Mouse (Mus musculus): Measurements from ENCODE around the gene Taok1. TPM values are rescaled to one million over a fixed set of nuclear protein-coding genes. Genes with fewer than 3 reads are reported as not detected.

Gene Taok1
- polyA plus RNA-seq, 1 experiment from 2014 or later = 3.6 TPM

DNA sequence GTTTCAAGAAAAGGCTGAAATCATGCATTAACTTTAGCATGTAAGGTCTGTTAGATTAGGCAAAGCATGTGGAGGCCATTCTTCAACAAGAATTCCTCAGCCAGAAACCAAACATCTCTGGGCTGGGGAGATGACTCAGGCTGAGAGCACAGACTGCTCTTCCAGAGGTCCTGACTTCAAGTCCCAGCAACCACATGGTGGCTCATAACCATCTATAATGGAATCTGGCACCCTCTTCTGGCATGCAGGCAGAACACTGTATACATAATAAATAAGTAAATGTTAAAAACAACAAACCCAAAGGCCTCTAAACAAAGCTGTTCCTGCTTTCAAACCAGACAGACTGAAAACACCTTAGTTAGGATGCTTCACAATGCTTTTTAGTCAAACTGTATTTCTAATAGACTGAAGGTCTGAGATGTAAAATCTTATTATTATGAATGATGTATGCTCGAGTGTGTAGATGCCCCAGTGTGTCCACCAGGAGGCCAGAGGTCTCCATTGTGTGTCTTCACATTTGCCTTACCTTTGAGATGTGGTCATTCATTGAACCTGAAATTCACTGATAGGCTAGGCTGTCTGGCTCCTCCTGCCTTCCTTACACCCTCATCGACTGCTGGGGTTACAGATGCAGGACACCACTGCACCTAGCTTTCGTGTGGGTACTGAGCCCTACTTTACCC lies 81.7 kb downstream of the Taok1 start:
- WGBS (ENCODE audit: insufficient replicate concordance) = 66% methylated on average over 3 of the region's 3 CpGs
- no peak overlapping the region for H3K27ac ChIP-seq (ENCODE audit: low read length)
- H3K4me3 ChIP-seq (ENCODE audit: low read depth, low read length) = no peak overlapping the region
- H3K36me3 ChIP-seq (ENCODE audit: control insufficient read depth, insufficient read depth) = no peaks in the 10 kb centered on the region
- H3K9me3 ChIP-seq (replicated peaks; ENCODE audit: control insufficient read depth, low read length) = no peaks in the 10 kb centered on the region
- no peak for ATAC-seq (ENCODE audit: low read depth)
- no peaks in the 10 kb centered on the region for H3K27me3 ChIP-seq (ENCODE audit: control insufficient read depth, insufficient read depth, low read depth, low read length)
- H3K4me1 ChIP-seq (ENCODE audit: control insufficient read depth, low read depth, low read length) = peaks cover 2% of the 10 kb centered on the region; the same call in 1 of the 2 replicates
- no peak overlapping the region for H3K9ac ChIP-seq (ENCODE audit: low read depth, low read length)
- no peak overlapping the region for H3K4me2 ChIP-seq (ENCODE audit: low read depth, low read length)

DNA sequence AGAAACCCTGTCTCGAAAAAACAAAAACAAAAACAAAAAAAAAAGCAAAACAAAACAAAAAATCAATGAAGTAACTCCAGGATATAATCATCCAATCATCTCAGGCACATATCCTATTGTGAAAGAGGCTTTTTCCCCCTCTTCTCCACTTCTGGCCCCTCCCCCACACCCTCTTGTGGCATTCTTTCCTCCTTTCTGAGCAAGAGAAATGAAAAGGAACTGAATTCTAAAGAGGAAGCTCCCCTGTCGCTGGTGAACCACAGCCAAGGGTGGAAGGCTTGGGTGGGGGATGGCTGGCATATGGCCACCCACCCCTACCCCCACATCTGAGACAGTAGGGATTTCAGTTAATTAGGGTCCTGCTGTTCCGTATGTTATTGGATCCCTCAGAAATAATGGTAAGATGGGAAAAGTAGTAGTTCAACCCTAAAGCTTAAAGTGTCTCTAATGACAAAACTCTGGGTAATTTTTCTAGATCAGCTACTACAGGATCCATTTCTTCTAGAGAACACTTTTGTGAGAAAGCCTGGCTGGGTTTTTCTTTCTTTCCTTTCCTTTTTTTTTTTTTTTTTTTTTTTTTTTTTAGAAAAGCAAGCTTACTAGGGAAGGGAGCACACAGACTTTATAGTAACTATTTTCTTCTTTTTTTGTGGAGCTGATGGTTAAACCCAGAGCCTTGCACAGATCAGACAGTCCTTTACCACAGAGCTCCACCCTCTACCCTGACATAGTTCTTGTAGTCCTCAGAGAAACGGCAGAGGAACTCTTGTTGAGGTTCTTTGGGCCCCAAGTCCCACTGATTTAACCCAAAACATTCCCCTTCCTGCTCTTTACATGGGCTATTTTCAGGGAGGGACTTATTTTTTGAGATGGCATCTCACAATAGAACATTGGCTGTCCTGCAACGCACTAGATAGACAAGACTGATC lies 86.8 kb downstream of the Taok1 start:
- H3K9me3 ChIP-seq (replicated peaks; ENCODE audit: control insufficient read depth, low read length) = no peaks in the 10 kb centered on the region

DNA sequence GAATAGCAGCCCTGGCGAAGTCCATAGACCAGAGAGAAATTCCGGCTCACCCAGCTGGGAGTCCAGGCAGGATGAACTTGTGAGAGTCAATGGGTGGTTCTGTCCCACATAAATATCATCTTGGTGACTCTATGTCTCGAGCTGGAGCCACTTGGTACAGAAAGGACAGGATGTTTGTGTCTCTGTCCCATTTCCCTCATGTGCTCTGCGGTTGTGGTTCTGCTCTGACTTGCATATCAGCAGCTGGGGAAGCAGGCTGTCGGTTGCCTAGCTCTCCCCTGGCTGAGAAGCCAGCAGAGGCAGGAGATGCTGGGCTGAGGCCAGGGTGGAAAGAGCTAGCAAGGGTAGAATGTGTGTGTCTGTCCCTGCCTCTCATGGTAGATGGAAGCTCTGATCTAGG lies 88.6 kb downstream of the Taok1 start, which contains the start of gene Gm10392:
Gm10392 (minus strand) TSS at position 156 of the 400 bp plus-strand sequence.
- Histone ChIP-seq H3K27me3 (ENCODE audit: control insufficient read depth, insufficient read depth, low read depth, low read length) (peaks cover 48% of the 10 kb centered on the region), H3K4me1 (ENCODE audit: control insufficient read depth, low read depth, low read length) (peaks cover 33% of the 10 kb centered on the region), H3K4me2 (ENCODE audit: low read depth, low read length) (no peak within 1 kb of the TSS), H3K27ac (ENCODE audit: low read length) (peak within 1 kb of the TSS; percentile 52), H3K36me3 (ENCODE audit: control insufficient read depth, insufficient read depth) (no peaks in the 10 kb centered on the region), H3K9me3 (replicated peaks; ENCODE audit: control insufficient read depth, low read length) (no peaks in the 10 kb centered on the region), H3K4me3 (ENCODE audit: low read depth, low read length) (no peak within 1 kb of the TSS), H3K9ac (ENCODE audit: low read depth, low read length) (no peak within 1 kb of the TSS)
- ATAC-seq (ENCODE audit: low read depth) = no peak
- WGBS (ENCODE audit: insufficient replicate concordance) = 15% methylated on average over 5 of the region's 5 CpGs

More for the DNA sequence above, 86.8 kb downstream of the Taok1 start:
- 26% methylated on average over 5 of the region's 5 CpGs for WGBS (ENCODE audit: insufficient replicate concordance)
- Histone ChIP-seq H3K27me3 (ENCODE audit: control insufficient read depth, insufficient read depth, low read depth, low read length) (peaks cover 30% of the 10 kb centered on the region), H3K4me2 (ENCODE audit: low read depth, low read length) (no peak overlapping the region), H3K9ac (ENCODE audit: low read depth, low read length) (no peak overlapping the region), H3K27ac (ENCODE audit: low read length) (0 out of 2 replicates have a peak overlapping the region, but pooled peaks have one; percentile 21), H3K36me3 (ENCODE audit: control insufficient read depth, insufficient read depth) (no peaks in the 10 kb centered on the region), H3K4me3 (ENCODE audit: low read depth, low read length) (no peak overlapping the region), H3K4me1 (ENCODE audit: control insufficient read depth, low read depth, low read length) (peaks cover 15% of the 10 kb centered on the region)
- no peak for ATAC-seq (ENCODE audit: low read depth)

DNA sequence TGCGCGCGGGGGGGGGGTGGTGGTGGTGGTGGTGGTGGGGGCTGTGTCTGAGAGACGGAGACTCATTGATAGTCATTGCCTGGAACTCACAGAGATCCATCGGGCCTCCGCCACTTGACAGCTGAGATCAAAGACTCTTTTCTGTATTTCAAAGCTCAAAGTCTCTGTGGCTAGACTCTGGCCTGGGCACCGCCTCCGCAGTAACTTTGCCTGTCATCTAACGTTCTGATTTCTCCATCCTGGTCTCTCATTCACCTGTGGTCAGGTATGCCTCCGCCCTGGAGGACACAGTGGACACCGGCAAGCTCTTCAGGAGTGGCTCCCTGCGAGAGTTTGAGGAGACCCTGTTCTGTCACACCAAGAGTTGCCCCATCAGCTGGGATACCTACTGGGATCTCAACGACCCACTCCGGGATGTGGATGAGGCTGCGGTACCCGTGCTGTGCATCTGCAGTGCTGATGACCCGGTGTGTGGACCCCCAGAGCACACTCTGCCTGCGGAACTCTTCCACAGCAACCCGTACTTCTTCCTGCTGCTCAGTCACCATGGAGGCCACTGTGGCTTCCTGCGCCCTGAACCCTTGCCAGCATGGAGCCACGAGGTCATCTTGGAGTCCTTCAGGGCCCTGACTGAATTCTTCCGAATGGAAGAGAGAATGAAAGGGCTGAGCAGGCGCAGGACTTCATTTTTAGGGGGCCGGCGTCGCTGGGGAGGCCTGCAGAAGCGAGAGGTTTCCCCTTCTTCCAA lies 89.4 kb downstream of the Taok1 start:
- peaks cover 48% of the 10 kb centered on the region for H3K27me3 ChIP-seq (ENCODE audit: control insufficient read depth, insufficient read depth, low read depth, low read length)
- peaks cover 41% of the 10 kb centered on the region for H3K4me1 ChIP-seq (ENCODE audit: control insufficient read depth, low read depth, low read length)

DNA sequence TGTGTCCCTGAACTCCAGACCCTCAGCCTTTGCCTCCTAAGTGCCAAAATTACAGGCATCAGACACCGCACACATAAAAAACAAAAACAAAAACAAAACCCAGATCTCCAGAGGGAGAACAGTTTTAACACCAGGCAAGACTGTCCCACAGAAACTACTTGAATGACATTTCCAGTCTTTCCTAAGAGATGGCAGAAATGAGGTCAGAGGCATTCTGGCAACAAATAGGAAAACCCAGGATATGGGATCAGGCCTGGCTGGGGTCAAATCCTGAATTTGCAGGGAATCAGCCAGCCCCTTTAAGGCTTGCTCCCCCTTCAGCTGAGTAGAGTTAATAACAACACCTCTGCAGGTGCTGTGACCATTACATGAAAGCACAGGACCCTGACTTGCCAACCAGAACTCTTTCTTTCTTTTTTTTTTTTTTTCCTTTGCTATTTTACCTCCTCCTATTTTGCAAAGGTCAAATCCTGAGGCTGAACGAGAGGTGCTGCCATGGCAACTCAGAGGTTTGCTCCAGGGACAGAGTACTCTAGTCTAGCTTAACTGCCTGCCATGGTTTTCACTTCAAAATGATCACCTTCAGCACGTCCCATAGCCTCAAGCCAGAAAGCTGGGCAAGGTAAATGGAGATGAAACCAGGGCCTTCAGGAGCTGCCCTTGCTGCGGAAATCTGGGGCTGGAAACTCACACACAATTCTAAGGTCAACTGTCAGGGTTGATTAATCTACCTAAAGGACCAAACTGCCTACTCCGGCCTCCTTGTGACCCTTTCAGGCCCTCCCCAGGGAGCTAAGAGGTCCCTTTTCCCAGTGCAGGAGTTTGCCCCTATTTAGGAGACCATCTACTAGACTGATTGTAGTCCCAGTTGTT lies 90.8 kb downstream of the Taok1 start:
- Histone ChIP-seq H3K27me3 (ENCODE audit: control insufficient read depth, insufficient read depth, low read depth, low read length) (peaks cover 48% of the 10 kb centered on the region), H3K36me3 (ENCODE audit: control insufficient read depth, insufficient read depth) (no peaks in the 10 kb centered on the region), H3K4me2 (ENCODE audit: low read depth, low read length) (no peak overlapping the region), H3K4me1 (ENCODE audit: control insufficient read depth, low read depth, low read length) (peaks cover 47% of the 10 kb centered on the region), H3K27ac (ENCODE audit: low read length) (no peak overlapping the region), H3K9ac (ENCODE audit: low read depth, low read length) (no peak overlapping the region), H3K9me3 (replicated peaks; ENCODE audit: control insufficient read depth, low read length) (no peaks in the 10 kb centered on the region), H3K4me3 (ENCODE audit: low read depth, low read length) (no peak overlapping the region)
- ATAC-seq (ENCODE audit: low read depth) = no peak
- WGBS (ENCODE audit: insufficient replicate concordance) = 67% methylated on average over 5 of the region's 5 CpGs

More for the DNA sequence above, 89.4 kb downstream of the Taok1 start:
- ATAC-seq (ENCODE audit: low read depth) = no peak
- Histone ChIP-seq H3K27ac (ENCODE audit: low read length) (peak overlapping the region; percentile 45), H3K36me3 (ENCODE audit: control insufficient read depth, insufficient read depth) (no peaks in the 10 kb centered on the region), H3K4me3 (ENCODE audit: low read depth, low read length) (no peak overlapping the region), H3K9ac (ENCODE audit: low read depth, low read length) (no peak overlapping the region), H3K4me2 (ENCODE audit: low read depth, low read length) (no peak overlapping the region), H3K9me3 (replicated peaks; ENCODE audit: control insufficient read depth, low read length) (no peaks in the 10 kb centered on the region)
- 54% methylated on average over 27 of the region's 27 CpGs for WGBS (ENCODE audit: insufficient replicate concordance)

DNA sequence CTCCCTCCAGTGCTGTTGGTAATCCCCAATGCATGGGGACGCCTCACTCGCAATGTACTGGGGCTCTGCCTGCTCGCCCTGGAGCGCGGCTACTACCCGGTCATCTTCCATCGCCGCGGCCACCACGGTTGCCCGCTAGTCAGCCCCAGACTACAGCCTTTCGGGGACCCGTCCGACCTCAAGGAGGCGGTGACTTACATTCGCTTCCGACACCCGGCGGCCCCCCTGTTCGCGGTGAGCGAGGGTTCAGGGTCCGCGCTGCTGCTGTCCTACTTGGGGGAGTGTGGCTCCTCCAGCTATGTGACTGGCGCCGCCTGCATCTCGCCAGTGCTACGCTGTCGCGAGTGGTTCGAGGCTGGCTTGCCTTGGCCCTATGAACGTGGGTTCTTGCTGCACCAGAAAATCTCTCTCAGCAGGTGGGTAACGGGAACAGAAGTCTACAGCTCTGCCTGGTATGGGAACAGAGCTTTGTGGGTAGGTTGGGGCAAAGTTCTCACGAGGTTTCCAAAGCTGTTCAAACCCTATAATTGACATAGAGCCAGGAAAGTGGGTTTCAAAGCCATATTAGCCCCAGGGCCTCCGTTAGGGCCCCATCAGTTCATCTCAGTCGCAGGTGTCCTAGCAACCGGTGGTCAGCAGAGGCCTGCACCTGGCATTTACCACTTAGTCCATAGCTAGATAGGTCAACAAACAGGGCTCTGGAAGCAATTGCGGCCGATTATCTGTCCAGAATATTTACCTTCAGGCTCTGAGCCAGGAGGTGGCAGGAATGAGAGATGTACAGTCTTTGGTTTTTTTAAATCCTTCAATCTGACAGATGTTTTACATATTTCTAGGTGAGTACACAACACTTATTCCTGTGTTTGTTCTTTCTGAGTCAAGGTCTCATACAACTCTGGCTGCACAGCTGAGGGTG lies 91.7 kb downstream of the Taok1 start, which contains the start of gene Trp53i13:
Trp53i13 (minus strand) TSS at position 344 of the 916 bp plus-strand sequence.
- Histone ChIP-seq H3K4me3 (ENCODE audit: low read depth, low read length) (peak within 1 kb of the TSS; percentile 82), H3K27me3 (ENCODE audit: control insufficient read depth, insufficient read depth, low read depth, low read length) (peaks cover 48% of the 10 kb centered on the region), H3K36me3 (ENCODE audit: control insufficient read depth, insufficient read depth) (no peaks in the 10 kb centered on the region), H3K9me3 (replicated peaks; ENCODE audit: control insufficient read depth, low read length) (no peaks in the 10 kb centered on the region), H3K4me1 (ENCODE audit: control insufficient read depth, low read depth, low read length) (peaks cover 47% of the 10 kb centered on the region), H3K9ac (ENCODE audit: low read depth, low read length) (peak within 1 kb of the TSS; percentile 55), H3K27ac (ENCODE audit: low read length) (peak within 1 kb of the TSS; percentile 63), H3K4me2 (ENCODE audit: low read depth, low read length) (peak within 1 kb of the TSS; percentile 98)
- WGBS (ENCODE audit: insufficient replicate concordance) = 10% methylated on average over 39 of the region's 39 CpGs
- ATAC-seq (ENCODE audit: low read depth) = no peak

DNA sequence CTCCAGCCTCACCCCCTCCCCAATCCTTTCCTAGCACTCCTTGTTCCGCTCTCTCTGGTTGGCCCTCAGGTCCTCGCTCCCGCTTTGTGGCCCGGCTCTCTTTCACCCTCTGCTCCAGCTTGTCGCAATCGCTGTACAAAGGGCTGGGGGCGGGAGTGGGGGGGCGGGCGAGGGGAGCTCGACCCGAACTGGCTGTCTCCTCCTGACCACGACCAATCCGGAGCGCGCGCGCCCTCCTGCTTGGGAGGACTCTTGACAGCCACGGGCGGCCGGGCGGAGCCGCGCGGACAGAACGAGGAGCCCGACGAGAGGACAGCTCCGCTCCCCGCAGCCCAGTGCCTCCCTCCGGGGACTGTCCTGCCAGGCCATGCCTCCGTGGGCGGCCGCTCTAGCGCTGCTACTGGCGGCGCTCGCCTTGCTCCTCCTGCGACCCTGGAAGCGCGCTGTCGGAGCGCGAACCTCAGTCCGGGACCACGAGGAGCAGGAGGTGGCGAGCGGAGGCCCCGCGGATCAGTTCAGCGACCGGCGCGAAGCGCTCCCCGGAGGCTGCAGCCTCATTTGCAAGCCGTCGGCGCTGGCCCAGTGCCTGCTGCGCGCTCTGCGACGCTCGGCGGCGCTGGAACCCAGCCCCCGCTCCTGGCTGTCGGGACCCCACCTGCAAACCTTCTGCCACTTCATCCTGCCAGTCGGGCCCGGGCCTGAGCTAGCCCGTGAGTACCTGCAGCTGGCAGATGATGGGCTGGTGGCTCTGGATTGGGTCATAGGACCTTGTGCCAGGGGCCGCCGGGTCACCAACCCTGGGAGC lies 92.6 kb downstream of the Taok1 start, which contains the start of gene Abhd15:
Abhd15 (plus strand) TSS at position 290 of the 805 bp plus-strand sequence.
- Histone ChIP-seq H3K36me3 (ENCODE audit: control insufficient read depth, insufficient read depth) (no peaks in the 10 kb centered on the region), H3K27me3 (ENCODE audit: control insufficient read depth, insufficient read depth, low read depth, low read length) (peaks cover 48% of the 10 kb centered on the region), H3K4me3 (ENCODE audit: low read depth, low read length) (peak within 1 kb of the TSS; percentile 82), H3K4me2 (ENCODE audit: low read depth, low read length) (peak within 1 kb of the TSS; percentile 98), H3K9ac (ENCODE audit: low read depth, low read length) (peak within 1 kb of the TSS; percentile 55), H3K27ac (ENCODE audit: low read length) (peak within 1 kb of the TSS; percentile 63), H3K4me1 (ENCODE audit: control insufficient read depth, low read depth, low read length) (peaks cover 47% of the 10 kb centered on the region), H3K9me3 (replicated peaks; ENCODE audit: control insufficient read depth, low read length) (no peaks in the 10 kb centered on the region)
- under 1% methylated on average over 72 of the region's 72 CpGs for WGBS (ENCODE audit: insufficient replicate concordance)
- ATAC-seq (ENCODE audit: low read depth) = peak; percentile 67
